Mouse (Mus musculus) neural tube, embryonic 12.5 days (tissue): Measurements from ENCODE around the gene Zfand5. TPM values are rescaled to one million over a fixed set of nuclear protein-coding genes. Genes with fewer than 3 reads are reported as not detected.
A peak's percentile ranks its signal among the peaks of the same experiment; 100 is the strongest.
"Not testable (repeated sequence)": the region's sequence is repeated elsewhere in the genome, so short reads cannot be mapped to it uniquely, and the experiment has no call there.

Experiments
- ATAC-seq: fragments of 200-750 bp; cut with Nextera tagmentation; 2 replicates; pipeline ENCODE4 v1.8.0; 2017; ENCODE audit warnings: low read depth, mild to moderate bottlenecking, moderate TSS enrichment, moderate library complexity; ENCODE audit not compliant: low FRiP score
- H3K27ac ChIP-seq: fragments of 300-500 bp; sonication (generic); 2 replicates; pipeline ENCODE4 v1.5.1; 2016
- H3K27me3 ChIP-seq: fragments of 300-500 bp; sonication (generic); replicated peaks from 2 replicates; pipeline ENCODE4 v1.6.1; 2016; ENCODE audit warnings: mild to moderate bottlenecking
- H3K36me3 ChIP-seq: fragments of 300-500 bp; sonication (generic); 2 replicates; pipeline ENCODE4 v1.6.1; 2016; ENCODE audit warnings: mild to moderate bottlenecking
- H3K4me1 ChIP-seq: fragments of 300-500 bp; sonication (generic); 2 replicates; pipeline ENCODE4 v1.6.1; 2016
- H3K4me2 ChIP-seq: fragments of 300-500 bp; sonication (generic); replicated peaks from 2 replicates; pipeline ENCODE4 v1.6.1; 2016; ENCODE audit warnings: mild to moderate bottlenecking
- H3K4me3 ChIP-seq: fragments of 300-500 bp; sonication (generic); 2 replicates; pipeline ENCODE4 v1.5.1; 2016
- H3K9ac ChIP-seq: fragments of 300-500 bp; sonication (generic); 2 replicates; pipeline ENCODE4 v1.6.1; 2016; ENCODE audit warnings: mild to moderate bottlenecking
- H3K9me3 ChIP-seq: fragments of 300-500 bp; sonication (generic); 2 replicates; pipeline ENCODE4 v1.6.1; 2016; ENCODE audit warnings: mild to moderate bottlenecking
- whole genome bisulfite sequencing: fragments of 180-500 bp; shearing (Covaris S2); methylation state at CpG from one replicate; pipeline ENCODE4 v1.1.7; 2016; 5-methylcytosine and 5-hydroxymethylcytosine counted together
- polyA plus RNA-seq: library from polyadenylated mRNA; unstranded; fragments of >200 nt; fragmentation: Nextera tagmentation; extraction: Ambion mirVana; gene quantifications from 2 replicates; pipeline ENCODE4 v1.2.1, GENCODE M21; 2016

Gene Zfand5
- polyA plus RNA-seq, 1 experiment from 2014 or later = 221 TPM

DNA sequence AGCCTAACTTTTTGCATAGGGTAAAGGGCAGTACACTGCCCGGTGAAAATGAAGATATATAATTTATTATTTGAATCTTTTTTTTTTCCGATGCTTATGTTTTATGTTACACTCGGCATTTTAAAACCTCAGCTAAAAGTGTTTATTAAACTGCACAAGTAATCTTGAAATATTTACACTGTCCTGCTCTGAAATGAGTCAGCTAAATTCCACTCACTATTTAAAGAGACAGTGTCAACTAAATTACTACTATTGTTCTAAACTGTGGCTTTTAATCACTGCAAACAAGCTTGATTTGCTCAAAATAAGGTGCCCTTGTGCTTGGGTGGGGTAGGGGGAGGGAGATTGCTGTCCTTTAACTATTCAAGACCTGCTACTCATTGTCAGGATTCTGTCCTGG, 2.6 kb downstream of the Zfand5 start:
- Histone ChIP-seq H3K27ac (no peak overlapping the region), H3K9ac (peak overlapping the region; percentile 33; the same call in 1 of the 2 replicates), H3K27me3 (no peaks in the 10 kb centered on the region), H3K4me1 (peaks cover 6% of the 10 kb centered on the region), H3K4me2 (peak overlapping the region; percentile 79), H3K36me3 (peaks cover 22% of the 10 kb centered on the region), H3K9me3 (no peaks in the 10 kb centered on the region), H3K4me3 (peak overlapping the region; percentile 53)
- 31% methylated on average over 3 of the region's 3 CpGs for WGBS
- ATAC-seq = no peak

DNA sequence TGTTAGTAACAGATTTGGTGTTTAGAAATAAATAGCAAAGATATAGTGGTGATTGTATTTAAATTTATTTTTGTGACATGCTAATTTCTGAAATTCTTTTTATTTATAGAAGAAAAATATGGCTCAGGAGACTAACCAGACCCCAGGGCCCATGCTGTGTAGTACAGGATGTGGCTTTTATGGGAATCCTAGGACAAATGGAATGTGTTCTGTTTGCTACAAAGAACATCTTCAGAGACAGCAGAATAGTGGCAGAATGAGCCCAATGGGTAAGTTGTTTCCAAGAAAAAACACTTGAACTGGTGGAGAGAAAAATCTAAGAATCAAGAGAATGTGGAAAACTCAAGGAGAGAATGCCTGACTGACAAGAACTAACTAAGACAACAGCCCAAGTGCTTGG, 4.2 kb downstream of the Zfand5 start:
- Histone ChIP-seq H3K4me2 (no peak overlapping the region), H3K4me3 (no peak overlapping the region), H3K27me3 (no peaks in the 10 kb centered on the region), H3K4me1 (peaks cover 6% of the 10 kb centered on the region), H3K9ac (no peak overlapping the region), H3K27ac (no peak overlapping the region), H3K36me3 (peaks cover 34% of the 10 kb centered on the region), H3K9me3 (no peaks in the 10 kb centered on the region)
- ATAC-seq = no peak

DNA sequence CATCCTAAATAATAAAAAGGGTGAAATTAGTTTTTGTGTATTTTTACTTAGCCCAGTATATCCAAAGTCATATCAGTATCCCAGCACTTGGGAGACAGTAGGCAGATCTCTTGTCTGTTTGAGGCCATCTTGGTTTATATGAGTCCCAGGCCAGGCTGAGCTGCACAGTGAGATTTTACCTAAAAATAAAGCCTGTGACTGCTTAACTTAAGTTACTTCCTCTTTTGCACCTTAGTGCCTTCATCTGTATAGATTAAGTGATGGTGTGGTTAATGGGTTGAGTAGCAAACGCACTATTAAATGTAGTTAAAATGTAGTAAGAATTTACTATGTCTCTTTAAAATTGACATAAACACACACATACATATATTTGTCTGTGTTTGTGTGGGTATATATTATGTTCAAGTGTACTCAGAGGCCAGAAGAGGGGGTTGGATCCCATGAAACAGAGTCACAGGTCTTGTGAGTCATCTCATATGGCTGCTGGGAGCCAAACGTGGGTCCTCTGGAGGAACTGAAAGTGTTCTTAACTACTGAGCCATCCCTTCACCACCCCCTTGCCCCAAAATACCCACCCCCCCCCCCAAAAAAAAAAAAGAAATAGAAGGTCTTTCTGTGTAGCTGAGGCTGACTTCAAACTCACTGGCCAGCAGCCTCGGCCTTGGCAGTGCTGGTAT, 14.5 kb downstream of the Zfand5 start:
- Histone ChIP-seq H3K4me3 (no peak overlapping the region), H3K9ac (no peak overlapping the region), H3K9me3 (0 out of 2 replicates have a peak, but pooled peaks cover 7% of the 10 kb centered on the region), H3K4me2 (no peak overlapping the region), H3K27ac (no peak overlapping the region), H3K27me3 (no peaks in the 10 kb centered on the region), H3K4me1 (no peaks in the 10 kb centered on the region), H3K36me3 (peaks cover 37% of the 10 kb centered on the region)
- 84% methylated on average over 3 of the region's 3 CpGs for WGBS
- ATAC-seq = no peak

DNA sequence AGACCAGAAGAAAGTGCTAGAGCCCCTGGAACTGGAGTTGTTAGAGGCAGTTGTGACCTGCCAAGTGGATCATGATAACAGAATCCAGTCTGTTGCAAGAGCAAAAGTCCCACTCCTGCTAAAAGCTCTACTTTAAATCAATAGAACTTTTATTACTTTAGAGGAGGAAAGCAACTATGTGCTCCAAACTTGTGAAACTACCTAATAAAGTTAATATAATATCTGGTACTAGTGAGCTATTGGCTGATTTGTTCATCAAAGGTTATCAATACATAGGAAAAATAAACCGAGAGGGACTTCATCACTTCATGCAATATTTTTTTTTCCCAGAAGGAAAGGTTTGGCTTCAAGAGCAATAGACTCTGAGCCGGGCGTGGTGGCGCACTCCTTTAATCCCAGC, 25.3 kb downstream of the Zfand5 start:
- 95% methylated on average over 4 of the region's 4 CpGs for WGBS
- Histone ChIP-seq H3K36me3 (no peaks in the 10 kb centered on the region), H3K27ac (no peak overlapping the region), H3K27me3 (no peaks in the 10 kb centered on the region), H3K4me3 (no peak overlapping the region), H3K9me3 (no peaks in the 10 kb centered on the region), H3K4me1 (no peaks in the 10 kb centered on the region), H3K9ac (no peak overlapping the region), H3K4me2 (no peak overlapping the region)
- ATAC-seq = no peak

DNA sequence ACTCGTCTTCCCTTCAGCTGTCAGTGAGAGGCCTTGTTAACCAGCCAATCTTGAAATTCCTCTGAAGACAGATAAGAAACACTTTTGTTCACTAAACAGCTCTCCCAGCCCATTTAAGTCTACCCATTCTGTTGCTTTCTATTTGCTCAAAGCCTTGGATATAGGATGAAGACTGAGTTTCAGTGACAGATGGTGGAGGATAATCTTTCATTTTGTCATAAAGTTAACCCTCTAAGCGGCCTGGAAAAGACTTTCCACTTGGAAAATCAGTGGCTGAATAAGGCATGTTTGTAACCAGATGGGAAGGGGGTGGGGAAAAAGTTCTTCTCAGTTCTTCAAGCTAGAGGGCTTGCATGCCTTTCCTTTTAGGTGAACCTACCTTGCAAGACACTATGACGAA, 29.7 kb downstream of the Zfand5 start:
- H3K36me3 ChIP-seq = no peaks in the 10 kb centered on the region
- H3K27me3 ChIP-seq = no peaks in the 10 kb centered on the region
- WGBS = 60% methylated on average over 3 of the region's 3 CpGs
- no peaks in the 10 kb centered on the region for H3K4me1 ChIP-seq
- ATAC-seq = no peak
- H3K4me2 ChIP-seq = no peak overlapping the region
- no peaks in the 10 kb centered on the region for H3K9me3 ChIP-seq
- no peak overlapping the region for H3K4me3 ChIP-seq
- H3K27ac ChIP-seq = no peak overlapping the region
- H3K9ac ChIP-seq = no peak overlapping the region

DNA sequence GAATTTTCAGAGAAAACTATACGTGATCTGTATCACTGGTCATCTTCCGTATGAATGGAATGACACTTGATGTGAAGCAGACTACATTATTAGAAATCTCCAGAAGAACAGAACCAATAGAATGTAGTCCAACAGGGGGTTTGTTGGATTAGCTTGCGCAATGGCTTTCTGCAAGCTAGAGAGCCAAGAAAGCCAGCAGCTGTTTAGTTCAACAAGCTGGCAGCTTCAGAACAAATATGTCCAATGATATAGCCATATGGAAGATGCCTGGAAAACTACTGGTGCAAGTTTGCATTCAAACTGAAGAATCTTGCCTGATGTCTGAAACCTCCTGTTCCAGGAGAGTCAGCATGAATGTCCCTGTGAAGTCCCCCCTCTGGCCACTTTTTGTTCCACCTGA, 35.7 kb downstream of the Zfand5 start:
- no peak for ATAC-seq
- 94% methylated on average over 3 of the region's 3 CpGs for WGBS

DNA sequence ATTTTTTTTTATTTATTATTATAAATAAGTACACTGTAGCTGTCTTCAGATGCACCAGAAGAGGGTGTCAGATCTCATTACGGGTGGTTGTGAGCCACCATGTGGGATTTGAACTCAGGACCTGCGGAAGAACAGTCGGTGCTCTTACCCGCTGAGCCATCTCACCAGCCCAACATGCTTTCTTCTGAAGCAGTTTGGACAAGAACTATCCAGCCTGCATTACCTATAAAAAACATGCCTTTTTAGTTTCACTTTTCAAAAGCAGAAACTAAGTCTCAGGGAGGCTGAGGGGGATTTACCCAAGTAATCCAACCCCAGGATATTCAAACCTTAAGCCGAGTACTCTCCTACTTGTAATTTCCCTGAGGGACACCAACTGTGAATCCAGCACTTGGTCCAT, 38.3 kb downstream of the Zfand5 start:
- H3K9me3 ChIP-seq, H3K27me3 ChIP-seq, H3K4me1 ChIP-seq, H3K27ac ChIP-seq, H3K9ac ChIP-seq, H3K4me2 ChIP-seq, H3K36me3 ChIP-seq, ATAC-seq, H3K4me3 ChIP-seq: not testable (repeated sequence)
- WGBS = 93% methylated on average over 5 of the region's 5 CpGs

More for the DNA sequence above, 35.7 kb downstream of the Zfand5 start:
- Histone ChIP-seq H3K27ac (no peak overlapping the region), H3K9ac (no peak overlapping the region), H3K9me3 (no peaks in the 10 kb centered on the region), H3K4me3 (no peak overlapping the region), H3K27me3 (no peaks in the 10 kb centered on the region), H3K4me1 (no peaks in the 10 kb centered on the region), H3K4me2 (no peak overlapping the region), H3K36me3 (no peaks in the 10 kb centered on the region)

DNA sequence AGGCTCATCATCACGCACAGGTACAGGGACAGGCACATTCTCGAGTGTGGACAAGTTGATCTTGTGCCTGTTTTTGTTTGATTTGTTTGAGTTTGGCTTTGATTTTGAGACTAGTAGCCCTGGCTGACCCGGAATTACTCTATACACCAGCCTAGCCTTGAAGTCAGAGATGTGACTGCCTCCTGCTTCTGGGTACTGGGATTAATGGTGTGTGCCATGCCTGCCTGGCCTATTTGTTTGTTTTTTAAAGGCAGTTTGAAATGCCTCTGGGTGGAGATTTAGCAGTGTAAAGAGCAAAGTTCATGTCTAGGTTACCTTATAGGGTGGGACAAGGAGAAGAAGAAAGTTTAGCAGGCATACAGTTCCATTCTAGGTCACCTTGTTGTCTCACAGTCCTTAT, 43.6 kb downstream of the Zfand5 start:
- no peak overlapping the region for H3K4me3 ChIP-seq
- H3K36me3 ChIP-seq = no peaks in the 10 kb centered on the region
- H3K9me3 ChIP-seq = no peaks in the 10 kb centered on the region
- WGBS = 83% methylated on average over 3 of the region's 3 CpGs
- H3K4me2 ChIP-seq = no peak overlapping the region
- H3K27ac ChIP-seq = no peak overlapping the region
- H3K4me1 ChIP-seq = no peaks in the 10 kb centered on the region
- no peaks in the 10 kb centered on the region for H3K27me3 ChIP-seq
- H3K9ac ChIP-seq = no peak overlapping the region
- ATAC-seq = no peak

DNA sequence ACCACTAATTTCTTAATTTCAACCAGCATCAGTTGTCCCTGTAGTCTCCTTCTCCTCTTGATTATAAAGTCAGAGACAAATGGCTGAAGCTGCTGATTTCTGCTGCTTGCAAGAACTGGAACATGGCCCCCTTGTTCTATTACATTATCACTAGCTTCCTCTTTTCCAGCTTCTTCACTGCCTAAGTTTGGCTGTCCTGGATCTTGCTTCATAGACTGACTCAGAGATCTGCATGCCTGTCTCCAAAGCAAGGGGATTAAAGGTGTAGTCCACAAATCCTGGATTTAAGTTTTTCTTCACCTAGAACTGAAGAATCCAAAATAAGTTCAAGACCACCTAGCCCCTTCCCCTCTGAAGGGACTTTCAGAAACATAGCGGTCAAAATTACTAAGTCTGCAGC, 47.5 kb downstream of the Zfand5 start:
- Histone ChIP-seq H3K9me3 (no peaks in the 10 kb centered on the region), H3K9ac (no peak overlapping the region), H3K4me2 (no peak overlapping the region), H3K4me3 (no peak overlapping the region), H3K27me3 (no peaks in the 10 kb centered on the region), H3K27ac (no peak overlapping the region), H3K4me1 (no peaks in the 10 kb centered on the region), H3K36me3 (no peaks in the 10 kb centered on the region)
- 90% methylated on average over 1 of the region's 1 CpGs for WGBS
- no peak for ATAC-seq

DNA sequence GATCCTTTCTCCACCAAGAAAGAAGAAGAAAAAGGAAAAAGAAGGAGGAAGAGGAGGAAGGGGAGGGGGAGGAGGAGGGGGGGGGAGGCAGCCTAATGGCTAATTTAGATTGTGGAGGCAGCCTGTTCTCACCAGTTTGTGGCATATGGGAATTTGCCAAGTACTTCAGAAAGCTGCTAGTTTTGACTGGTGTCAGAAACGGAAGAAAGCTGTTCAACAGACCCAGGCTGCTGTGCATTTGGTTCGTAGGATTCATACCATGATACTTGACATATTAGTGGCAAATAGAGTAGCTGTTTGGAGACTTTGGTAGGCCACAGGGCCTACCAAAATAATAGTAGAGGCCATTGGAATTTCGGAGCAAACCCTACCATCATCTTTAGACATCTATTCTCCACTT, 53.3 kb downstream of the Zfand5 start:
- H3K36me3 ChIP-seq = no peaks in the 10 kb centered on the region
- H3K4me3 ChIP-seq = no peak overlapping the region
- no peaks in the 10 kb centered on the region for H3K4me1 ChIP-seq
- H3K9me3 ChIP-seq = no peaks in the 10 kb centered on the region
- H3K27me3 ChIP-seq = no peaks in the 10 kb centered on the region
- no peak for ATAC-seq
- no peak overlapping the region for H3K27ac ChIP-seq
- H3K9ac ChIP-seq = no peak overlapping the region
- WGBS = 91% methylated on average over 3 of the region's 3 CpGs
- no peak overlapping the region for H3K4me2 ChIP-seq

DNA sequence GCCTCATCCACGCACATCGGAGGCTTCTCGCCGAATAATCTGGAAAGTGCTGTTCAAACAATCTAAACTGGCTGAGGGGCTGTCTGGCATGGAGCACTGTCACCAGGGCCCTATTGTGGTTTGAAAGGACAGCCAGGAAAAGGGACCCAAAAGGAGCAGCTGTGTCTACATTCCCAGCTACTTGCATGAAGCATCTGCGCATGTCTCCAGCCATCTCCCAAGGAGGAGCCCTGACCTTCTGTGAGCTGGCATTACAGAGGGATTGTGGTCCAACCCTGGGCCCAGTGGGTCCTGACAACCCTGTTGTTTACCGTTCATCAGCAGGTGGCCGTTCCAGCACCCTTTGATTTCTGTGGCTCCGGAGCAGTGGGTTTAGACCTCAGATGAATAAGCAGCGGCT, 56.9 kb downstream of the Zfand5 start:
- no peaks in the 10 kb centered on the region for H3K27me3 ChIP-seq
- WGBS = 84% methylated on average over 9 of the region's 9 CpGs
- ATAC-seq = no peak
- H3K4me1 ChIP-seq = no peaks in the 10 kb centered on the region
- H3K9me3 ChIP-seq = no peaks in the 10 kb centered on the region
- no peak overlapping the region for H3K4me2 ChIP-seq
- no peaks in the 10 kb centered on the region for H3K36me3 ChIP-seq
- H3K27ac ChIP-seq = no peak overlapping the region
- no peak overlapping the region for H3K4me3 ChIP-seq
- H3K9ac ChIP-seq = no peak overlapping the region

DNA sequence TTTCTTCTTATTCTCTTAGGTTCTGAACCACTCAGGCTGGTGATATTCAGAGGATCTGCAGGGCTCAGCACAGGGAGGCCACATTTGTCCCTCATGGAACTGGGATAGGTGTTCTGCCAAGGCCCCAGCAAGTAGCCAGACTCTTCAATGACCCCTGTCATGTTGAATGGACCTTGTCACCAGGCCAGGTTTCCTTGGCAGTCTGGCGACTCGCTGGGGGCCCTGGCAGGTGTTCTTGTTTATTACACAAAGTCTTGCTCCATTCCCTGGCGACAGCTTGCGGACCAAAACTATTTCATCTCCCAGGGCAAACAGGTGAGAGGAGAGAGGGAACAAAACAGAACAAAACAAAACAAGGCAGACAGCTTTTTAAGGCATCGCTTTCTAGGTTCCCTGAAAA, 57.7 kb downstream of the Zfand5 start:
- ATAC-seq = no peak
- Histone ChIP-seq H3K27me3 (no peaks in the 10 kb centered on the region), H3K9me3 (no peaks in the 10 kb centered on the region), H3K4me1 (no peaks in the 10 kb centered on the region), H3K4me3 (no peak overlapping the region), H3K27ac (no peak overlapping the region), H3K9ac (no peak overlapping the region), H3K36me3 (no peaks in the 10 kb centered on the region), H3K4me2 (no peak overlapping the region)
- WGBS = 74% methylated on average over 5 of the region's 5 CpGs

DNA sequence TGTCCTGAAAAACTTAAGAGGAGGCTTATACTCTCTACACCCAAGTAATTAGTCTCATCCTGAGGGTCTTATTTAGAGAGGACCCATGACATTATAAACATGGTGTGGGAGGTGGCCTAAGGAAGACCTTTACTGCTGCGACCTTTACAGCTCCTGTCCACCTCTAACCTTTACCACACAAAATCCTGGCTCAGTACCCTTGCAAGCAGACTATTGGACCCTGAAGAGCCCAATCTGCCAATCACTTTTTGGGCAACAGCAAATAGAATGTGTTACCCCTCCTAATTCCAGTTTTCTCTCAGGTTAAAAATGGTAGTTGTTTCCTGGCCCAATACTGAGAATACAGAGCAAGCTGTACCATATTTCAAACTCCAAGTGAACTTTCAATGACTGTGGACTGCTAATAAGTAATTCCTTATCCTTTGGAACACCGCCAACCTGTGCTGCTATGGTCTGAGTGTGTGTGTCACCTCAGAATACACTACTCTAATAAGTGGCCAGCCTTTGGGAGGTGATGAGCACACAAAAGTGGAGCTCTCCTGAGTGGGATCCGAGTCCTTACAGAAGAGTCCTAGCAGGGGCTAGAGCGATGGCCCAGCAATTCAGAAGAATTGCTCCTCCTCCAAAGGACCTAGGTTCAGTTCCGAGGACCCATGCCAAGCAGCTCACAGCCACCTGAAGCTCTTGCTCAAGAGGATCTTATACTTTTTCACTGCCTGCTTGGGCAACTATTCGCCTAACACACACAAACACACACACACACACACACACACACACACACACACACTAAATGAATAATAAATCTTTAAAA, 58.4 kb downstream of the Zfand5 start:
- 93% methylated on average over 6 of the region's 6 CpGs for WGBS
- no peak overlapping the region for H3K4me3 ChIP-seq
- H3K4me2 ChIP-seq = no peak overlapping the region
- ATAC-seq = no peak
- no peak overlapping the region for H3K9ac ChIP-seq
- H3K27ac ChIP-seq = no peak overlapping the region
- no peaks in the 10 kb centered on the region for H3K27me3 ChIP-seq
- H3K9me3 ChIP-seq = no peaks in the 10 kb centered on the region
- H3K4me1 ChIP-seq = no peaks in the 10 kb centered on the region
- H3K36me3 ChIP-seq = no peaks in the 10 kb centered on the region
